Mouse (Mus musculus) Muller cell, postnatal 12 days (primary cell): ENCODE measurements at regions not wholly inside any gene's neighbourhood (a gene's known extent, or its start where the extent isn't known, plus 50 kb on each side); places are given as distances from the start of the nearest gene placed in this dataset.
"Not testable (repeated sequence)": the region's sequence is repeated elsewhere in the genome, so short reads cannot be mapped to it uniquely, and the experiment has no call there.

Source experiments
- DNase-seq: peaks from one replicate; pipeline ENCODE4 v3.0.0-alpha.2; 2015; ENCODE audit errors: inconsistent ontology term

DNA sequence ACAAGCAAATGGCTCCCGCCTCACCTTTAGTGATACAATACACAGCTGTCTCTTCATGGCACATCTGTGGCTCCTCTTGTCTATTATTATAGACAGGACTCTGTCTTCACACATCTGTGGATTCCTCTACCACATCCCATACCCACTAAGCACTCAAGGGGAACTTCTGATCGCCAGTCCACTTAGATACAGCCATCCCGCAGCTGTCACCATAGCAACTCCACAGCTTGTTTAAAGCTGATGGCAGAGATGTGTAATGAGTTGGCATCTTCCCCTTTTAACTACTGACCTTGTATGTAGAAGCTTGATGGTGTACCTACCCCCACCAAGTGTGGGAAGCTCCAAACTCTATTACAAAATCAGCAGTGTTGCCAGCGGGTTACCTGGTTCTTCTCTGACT lies 109.5 kb upstream of the Pfn2 start:
- DNase-seq = peak; percentile 22

- no peak for DNase-seq
These were observed 116.1 kb upstream of the Pfn2 start for GRCm38 (mm10) chr3:57963965-57964364.

DNA sequence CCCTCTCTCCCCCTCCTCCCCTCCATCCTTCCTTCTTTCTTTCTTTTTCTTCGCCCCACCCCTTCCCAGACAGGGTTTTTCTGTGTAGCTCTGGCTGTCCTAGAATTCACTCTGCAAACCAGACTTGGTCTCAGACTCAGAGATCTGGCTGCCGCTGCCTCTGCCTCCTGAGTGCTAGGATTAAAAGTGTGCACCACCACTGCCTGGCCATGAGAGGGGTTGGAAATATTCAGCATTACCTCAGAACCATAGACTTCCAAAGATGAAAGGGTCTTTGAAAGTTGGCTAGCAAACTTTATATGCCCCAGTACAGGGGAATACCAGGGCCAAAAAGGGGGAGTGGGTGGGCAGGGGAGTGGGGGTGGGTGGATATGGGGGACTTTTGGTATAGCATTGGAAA lies 122.7 kb upstream of the Pfn2 start:
- not testable (repeated sequence) for DNase-seq

GRCm38 (mm10) chr3:57972469-57973245 lies 124.8 kb upstream of the Pfn2 start:
- no peak for DNase-seq

GRCm38 (mm10) chr3:57973546-57973945 lies 125.7 kb upstream of the Pfn2 start:
- DNase-seq = no peak

DNA sequence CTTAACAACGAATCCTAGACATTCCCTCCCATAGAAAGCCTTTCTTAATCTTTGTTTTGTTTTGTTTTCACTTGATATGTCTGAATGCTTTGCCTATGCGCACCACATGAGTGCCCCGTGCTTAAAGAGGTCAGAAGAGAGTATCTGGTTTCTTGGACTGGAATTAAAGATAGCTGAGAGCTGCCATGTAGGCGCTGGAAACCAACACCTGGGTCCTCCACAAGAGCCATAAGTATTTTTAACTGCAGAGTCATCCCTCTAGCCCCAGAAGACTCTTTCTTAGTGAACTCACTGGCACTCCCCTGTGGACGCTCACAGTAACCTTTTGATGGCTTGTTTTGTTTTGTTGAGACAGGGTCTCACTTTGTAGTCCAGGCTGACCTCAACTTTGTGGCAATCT lies 127.5 kb upstream of the Pfn2 start:
- DNase-seq = no peak

GRCm38 (mm10) chr3:57976640-57977229 lies 128.9 kb upstream of the Pfn2 start:
- DNase-seq = no peak

GRCm38 (mm10) chr3:57988175-57988574 lies 140.3 kb upstream of the Pfn2 start:
- DNase-seq = no peak

DNA sequence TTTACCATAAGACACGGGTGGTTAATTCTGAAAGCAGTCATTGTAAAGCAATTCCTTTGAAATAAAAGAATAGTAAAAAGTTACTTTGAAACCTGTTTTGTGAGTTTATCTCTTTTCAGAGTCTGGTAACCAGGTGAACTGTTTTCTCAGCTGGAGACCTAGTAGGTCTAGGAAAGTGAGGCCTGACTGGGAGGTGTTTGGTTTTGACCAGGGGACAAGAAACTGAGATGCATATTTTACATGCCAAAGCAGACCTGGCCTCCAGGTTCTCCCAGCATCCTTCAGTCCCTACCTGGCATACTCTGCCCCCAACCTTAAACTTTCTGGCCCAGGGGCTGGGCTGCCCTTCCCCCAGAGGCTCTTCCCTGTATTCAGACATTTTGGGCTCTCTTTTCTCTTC lies 142.9 kb upstream of the Pfn2 start:
- DNase-seq = no peak

GRCm38 (mm10) chr3:57998121-57999102 lies 150.5 kb upstream of the Pfn2 start:
- peak; percentile 31 for DNase-seq

DNA sequence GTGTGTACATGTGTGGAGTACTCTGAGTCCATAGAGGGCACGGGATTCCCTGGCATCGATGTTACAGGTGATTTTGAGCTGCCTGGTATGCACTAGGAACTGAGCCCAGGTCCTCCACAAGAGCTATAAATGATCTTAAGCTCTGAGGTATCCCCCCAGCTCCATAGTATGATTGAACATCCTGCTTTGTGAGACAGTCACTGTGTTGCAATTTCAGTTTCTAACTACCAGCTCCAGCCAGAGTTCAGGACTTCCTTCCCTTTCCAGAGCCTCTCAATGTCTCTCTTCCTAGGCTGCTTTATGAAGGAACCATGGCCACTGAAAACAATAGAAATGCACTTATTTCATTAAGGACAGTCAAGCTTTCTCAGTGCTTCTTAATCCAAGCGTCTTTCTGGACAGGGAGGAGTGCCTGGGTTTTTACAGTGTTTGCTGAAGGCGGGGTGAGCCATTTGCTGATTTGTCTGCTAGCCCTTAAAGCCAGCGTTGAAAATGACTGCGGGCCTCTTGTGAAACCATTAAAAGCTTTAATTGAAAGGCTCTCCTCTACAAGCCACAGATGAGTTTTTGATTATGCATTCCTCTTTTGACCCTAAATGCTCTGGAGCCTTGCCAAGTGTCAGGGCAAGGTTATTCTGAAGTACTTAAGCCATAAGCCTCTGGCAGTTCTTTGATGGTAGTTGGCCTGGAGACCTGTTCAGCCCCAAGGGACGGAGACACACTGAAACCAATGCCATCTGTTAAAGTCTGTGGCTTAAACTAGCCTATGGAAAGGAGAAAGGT lies 155.1 kb upstream of the Pfn2 start:
- no peak for DNase-seq

GRCm38 (mm10) chr3:58024750-58025392 lies 177.0 kb upstream of the Pfn2 start:
- no peak for DNase-seq

- DNase-seq = no peak
These were observed 201.7 kb upstream of the Pfn2 start for GRCm38 (mm10) chr3:58049618-58050017.

- DNase-seq = no peak
These were observed 206.8 kb upstream of the Pfn2 start for GRCm38 (mm10) chr3:58054726-58055125.

- DNase-seq = no peak
These were observed 207.3 kb upstream of the Pfn2 start for GRCm38 (mm10) chr3:58055181-58055580.

DNA sequence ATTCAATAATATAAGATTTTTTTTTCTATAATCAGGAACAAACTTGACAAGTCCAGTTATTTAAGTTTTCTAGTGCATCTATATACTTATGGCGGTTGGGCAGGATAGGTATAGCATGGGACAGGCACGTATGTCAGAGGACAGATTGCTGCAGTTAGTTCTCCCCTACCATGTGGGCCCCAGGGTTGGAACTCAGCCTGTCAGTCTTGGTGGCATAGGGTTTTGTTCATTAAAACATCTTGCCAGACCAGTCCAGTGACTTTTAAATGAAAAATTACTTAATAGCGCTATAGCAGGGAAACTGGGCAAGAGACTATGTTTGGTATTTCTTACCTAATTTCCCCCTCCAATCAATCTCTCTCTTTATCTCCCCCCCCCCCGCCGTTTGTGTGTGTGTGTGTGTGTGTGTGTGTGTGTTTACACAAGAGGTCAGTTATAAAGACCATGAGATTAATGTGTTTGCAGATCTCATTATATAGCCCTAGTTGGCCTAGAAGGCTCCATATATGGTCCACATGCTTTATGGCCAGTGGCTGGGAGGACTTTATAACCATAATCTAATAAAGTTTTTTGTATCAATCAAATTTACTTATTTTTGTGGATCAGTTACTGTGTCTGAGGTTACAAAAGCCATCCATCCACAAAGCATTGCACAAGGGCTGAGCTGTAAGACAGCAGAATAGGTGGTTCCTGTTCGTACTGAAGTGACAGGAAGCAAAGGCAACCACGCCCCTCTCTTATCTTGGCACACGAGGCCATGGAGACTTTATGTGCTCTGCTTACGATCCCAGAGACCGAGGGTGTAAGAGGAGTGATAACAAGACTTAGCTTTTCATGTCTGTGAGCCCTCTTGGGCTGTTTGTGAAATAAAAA lies 208.5 kb upstream of the Pfn2 start:
- DNase-seq = no peak

- DNase-seq = no peak
These were observed 209.2 kb upstream of the Pfn2 start for GRCm38 (mm10) chr3:58057064-58057396.

DNA sequence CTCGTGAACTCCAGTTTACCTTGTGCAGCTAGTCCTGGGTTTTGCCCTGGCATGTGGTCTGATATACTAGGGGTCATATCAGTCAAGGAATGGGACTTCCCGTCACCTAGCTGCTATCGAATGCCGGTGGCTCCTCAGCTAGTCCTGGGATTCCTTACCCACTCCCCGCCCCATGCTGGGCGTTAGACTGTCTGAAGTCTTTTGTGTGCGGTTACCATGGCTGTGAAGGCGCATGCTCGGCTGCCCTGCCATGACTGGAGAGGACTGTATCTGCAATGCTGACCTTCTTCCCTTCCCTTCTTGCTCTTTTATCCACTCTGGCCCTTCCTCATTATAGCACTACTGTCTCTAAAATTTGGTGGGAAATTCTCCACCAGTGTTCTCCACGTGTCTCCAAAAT lies 210.3 kb upstream of the Pfn2 start:
- no peak for DNase-seq

GRCm38 (mm10) chr3:58063852-58064549 lies 216.1 kb upstream of the Pfn2 start:
- no peak for DNase-seq

- DNase-seq = no peak
These were observed 223.7 kb upstream of the Pfn2 start for GRCm38 (mm10) chr3:58071574-58071973.
